ENCODE assay signal across 28 mouse cellular contexts in genomic region chr12:76566284-76566683, GRCm38 (mm10). TPM values are rescaled to one million over a fixed set of nuclear protein-coding genes. Genes with fewer than 3 reads are reported as not detected.
A peak's percentile ranks its signal among the peaks of the same experiment; 100 is the strongest.
DNase-seq lines count a peak whose midpoint lies in the region; ATAC-seq and TF ChIP-seq lines count a peak whose summit lies in the region.
"Had no signal": no experiment of that assay in that cellular context is flagged by ENCODE, and none has a peak within 500 bp of the region (broad histone marks: within the 10 kb centered on the region; RNA-seq: fewer than 3 reads in every experiment).

No protein-coding gene starts in this region.

- 0 out of 2 replicates have a peak, but pooled peaks have one; percentile 31 for ATAC-seq in cerebellum, adult (ENCODE audit: insufficient number of reproducible peaks, low FRiP score, low TSS enrichment)
- ATAC-seq in limb, embryonic 13.5 days (ENCODE audit: low FRiP score, low read depth), result no peak
- ATAC-seq: activated CD4-positive, CD25-positive, alpha-beta regulatory T cell, adult 4 months; forebrain, embryonic 15.5 days; intestine, postnatal 0 days had no signal

- H3K4me2 ChIP-seq in limb, embryonic 13.5 days (replicated peaks), result no peak overlapping the region
- H3K4me2 ChIP-seq: embryonic facial prominence, embryonic 13.5 days; forebrain, embryonic 12.5 days; forebrain, embryonic 15.5 days; heart, embryonic 12.5 days; heart, embryonic 15.5 days; hindbrain, embryonic 14.5 days had no signal

- no peak for DNase-seq in cerebellum, postnatal 10 days
- DNase-seq in gastrocnemius, adult 2 months, result no peak
- no peak for DNase-seq in gastrocnemius, adult 18-20 months (ENCODE audit: low spot score)
- no peak for DNase-seq in limb, embryonic 10.5 days (ENCODE audit: low spot score)
- no peak for DNase-seq in retina, embryonic 14.5 days (ENCODE audit: low spot score)
- DNase-seq: adrenal gland, adult 8-10 months; adrenal gland, postnatal 25 days; cerebellum, adult 18-20 months; cerebellum, adult 9-10 months; cerebellum, postnatal 36 days; embryo, embryonic 11 days; gastrocnemius, postnatal 10 days; gastrocnemius, postnatal 36 days; heart, postnatal 10 days; heart, postnatal 36 days had no signal

- H3K27ac ChIP-seq in gastrocnemius, adult 2 months, result peak overlapping the region; percentile 21; the same call in 1 of the 2 replicates
- peak overlapping the region; percentile 1; the same call in 1 of the 2 replicates for H3K27ac ChIP-seq in limb, embryonic 13.5 days
- no peak overlapping the region for H3K27ac ChIP-seq in limb, embryonic 10.5 days
- H3K27ac ChIP-seq in bone marrow, adult 2 months (ENCODE audit: control insufficient read depth, insufficient read depth, low read depth, low read length, poor library complexity), result 0 out of 2 replicates have a peak overlapping the region, but pooled peaks have one; percentile 7
- H3K27ac ChIP-seq: embryonic facial prominence, embryonic 10.5 days; embryonic facial prominence, embryonic 13.5 days; forebrain, embryonic 12.5 days; forebrain, embryonic 15.5 days; heart, embryonic 15.5 days; hindbrain, embryonic 14.5 days had no signal

- H3K36me3 ChIP-seq in limb, embryonic 13.5 days, result peaks cover 69% of the 10 kb centered on the region
- peaks cover 76% of the 10 kb centered on the region for H3K36me3 ChIP-seq in limb, embryonic 10.5 days
- H3K36me3 ChIP-seq: forebrain, embryonic 12.5 days; forebrain, embryonic 15.5 days had no signal

- no peak overlapping the region for H3K9ac ChIP-seq in limb, embryonic 13.5 days
- H3K9ac ChIP-seq: embryonic facial prominence, embryonic 13.5 days; forebrain, embryonic 12.5 days; forebrain, embryonic 15.5 days; heart, embryonic 12.5 days; heart, embryonic 15.5 days; hindbrain, embryonic 14.5 days had no signal

- intact Hi-C loops in gastrocnemius, adult 2 months (cut with DNase I), result no loop called here

- no peak for TF ChIP-seq POLR2A in bone marrow, adult 2 months (IDR thresholded peaks at IDR 0.05; ENCODE audit: borderline replicate concordance, control insufficient read depth, low read depth, low read length)

- no peak overlapping the region for H3K4me3 ChIP-seq in gastrocnemius, adult 2 months
- H3K4me3 ChIP-seq in limb, embryonic 13.5 days, result no peak overlapping the region
- no peak overlapping the region for H3K4me3 ChIP-seq in limb, embryonic 10.5 days
- no peak overlapping the region for H3K4me3 ChIP-seq in bone marrow, adult 2 months (replicated peaks; ENCODE audit: control insufficient read depth, low read depth, low read length)
- H3K4me3 ChIP-seq: embryonic facial prominence, embryonic 10.5 days; embryonic facial prominence, embryonic 13.5 days; erythroblast, embryonic 14.5 days; forebrain, embryonic 12.5 days; forebrain, embryonic 15.5 days; heart, embryonic 12.5 days; heart, embryonic 15.5 days had no signal

- 78% methylated on average over 10 of the region's 10 CpGs for WGBS in limb, embryonic 13.5 days
- WGBS in limb, embryonic 10.5 days, result 96% methylated on average over 10 of the region's 10 CpGs
- WGBS in bone marrow, adult 2 months, result 86% methylated on average over 10 of the region's 10 CpGs

- H3K27me3 ChIP-seq in limb, embryonic 13.5 days, result no peaks in the 10 kb centered on the region
- H3K27me3 ChIP-seq in limb, embryonic 10.5 days (ENCODE audit: low read depth, poor library complexity, severe bottlenecking), result no peaks in the 10 kb centered on the region
- H3K27me3 ChIP-seq: embryonic facial prominence, embryonic 13.5 days; forebrain, embryonic 12.5 days; forebrain, embryonic 15.5 days; heart, embryonic 12.5 days; heart, embryonic 15.5 days had no signal

- peaks cover 6% of the 10 kb centered on the region; the same call in 1 of the 2 replicates for H3K9me3 ChIP-seq in limb, embryonic 13.5 days
- H3K9me3 ChIP-seq in limb, embryonic 10.5 days (replicated peaks), result no peaks in the 10 kb centered on the region
- H3K9me3 ChIP-seq: embryonic facial prominence, embryonic 10.5 days; embryonic facial prominence, embryonic 13.5 days; forebrain, embryonic 12.5 days; forebrain, embryonic 15.5 days; heart, embryonic 12.5 days; heart, embryonic 15.5 days had no signal

- H3K4me1 ChIP-seq in limb, embryonic 13.5 days, result peaks cover 11% of the 10 kb centered on the region
- peaks cover 13% of the 10 kb centered on the region for H3K4me1 ChIP-seq in limb, embryonic 10.5 days
- no peaks in the 10 kb centered on the region for H3K4me1 ChIP-seq in bone marrow, adult 2 months (ENCODE audit: control insufficient read depth, insufficient read depth, low read length)
- H3K4me1 ChIP-seq: forebrain, embryonic 12.5 days; forebrain, embryonic 15.5 days had no signal

- no peak for TF ChIP-seq CTCF in gastrocnemius, adult 2 months (IDR thresholded peaks at IDR 0.05)
- TF ChIP-seq CTCF in bone marrow, adult 2 months (IDR thresholded peaks at IDR 0.05; ENCODE audit: control insufficient read depth, insufficient read depth, low read length), result no peak

RNA-seq across cellular contexts. Expression of gene Plekhg3, which starts 35.6 kb away (rescaled TPM):
- 1 to 10 TPM; 5.3 to 6.1 TPM for total RNA-seq in gastrocnemius, adult 2 months (2021)
- 1 to 10 TPM; 5.2 to 5.3 TPM for total RNA-seq in gastrocnemius, adult 18-20 months (2021)
- polyA plus RNA-seq in limb, embryonic 13.5 days (2015; fragmentation: Nextera tagmentation; extraction: Ambion mirVana), result 5.6 and 7.2 TPM in 2 replicates
- 5.7 and 6.2 TPM in 2 replicates for polyA plus RNA-seq in limb, embryonic 10.5 days (2016; fragmentation: Nextera tagmentation; extraction: Ambion mirVana)
- 9.6 and 24.0 TPM in 2 replicates for polyA plus RNA-seq in bone marrow, adult 2 months (2011; ENCODE audit: insufficient read depth, insufficient read length, low replicate concordance, missing spikeins)
